Mouse (Mus musculus): ENCODE results near the gene 9130230L23Rik. TPM values are rescaled to one million over a fixed set of nuclear protein-coding genes. Genes with fewer than 3 reads are reported as not detected.

Gene 9130230L23Rik
- total RNA-seq (2021): under 1 TPM; 0.21 to 0.22 TPM
- long read RNA-seq, experiment 1: 0 reads
- long read RNA-seq, experiment 2: 0 reads

DNA sequence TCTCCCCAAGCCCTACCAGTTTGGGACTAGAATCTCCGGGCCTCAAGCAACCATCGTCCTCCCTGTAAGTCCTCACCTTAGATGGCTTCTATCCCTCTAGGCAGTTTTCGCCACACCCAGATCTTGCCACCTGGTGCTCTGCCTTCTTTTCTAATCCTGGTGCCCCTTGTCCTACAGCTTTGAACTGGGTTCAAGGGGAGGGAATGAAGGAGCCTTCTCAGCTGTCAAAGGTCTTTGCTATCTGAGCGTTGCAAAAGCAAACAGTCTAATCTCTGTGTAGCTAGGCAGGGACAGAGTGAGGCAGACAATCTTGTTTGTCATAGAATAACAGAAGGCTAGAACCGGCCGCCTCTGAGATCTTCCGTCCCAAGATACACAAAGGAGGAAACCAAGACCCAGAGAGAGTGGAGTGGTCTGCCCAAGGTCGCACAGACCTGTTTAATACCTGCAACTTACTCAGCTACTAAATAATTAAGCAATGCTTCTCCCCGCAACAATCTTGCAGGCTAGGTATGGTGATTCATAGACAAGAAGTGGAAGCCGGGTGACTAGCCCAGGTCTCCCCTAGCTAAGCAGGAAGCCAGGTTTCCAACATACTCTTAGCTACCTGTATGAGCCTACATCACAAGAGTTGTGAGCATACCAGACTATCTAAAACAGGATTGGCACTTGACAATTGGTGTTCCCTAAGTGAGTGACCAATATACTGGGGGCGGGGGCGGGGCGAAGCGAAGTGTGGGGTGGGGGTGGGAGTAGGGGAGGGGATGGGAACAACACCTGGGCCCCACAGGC is at the start of gene 9130230L23Rik:
Gene 9130230L23Rik, minus strand, starts transcription at position 152 of the 792 bp plus-strand sequence.
- no peak for DNase-seq

DNA sequence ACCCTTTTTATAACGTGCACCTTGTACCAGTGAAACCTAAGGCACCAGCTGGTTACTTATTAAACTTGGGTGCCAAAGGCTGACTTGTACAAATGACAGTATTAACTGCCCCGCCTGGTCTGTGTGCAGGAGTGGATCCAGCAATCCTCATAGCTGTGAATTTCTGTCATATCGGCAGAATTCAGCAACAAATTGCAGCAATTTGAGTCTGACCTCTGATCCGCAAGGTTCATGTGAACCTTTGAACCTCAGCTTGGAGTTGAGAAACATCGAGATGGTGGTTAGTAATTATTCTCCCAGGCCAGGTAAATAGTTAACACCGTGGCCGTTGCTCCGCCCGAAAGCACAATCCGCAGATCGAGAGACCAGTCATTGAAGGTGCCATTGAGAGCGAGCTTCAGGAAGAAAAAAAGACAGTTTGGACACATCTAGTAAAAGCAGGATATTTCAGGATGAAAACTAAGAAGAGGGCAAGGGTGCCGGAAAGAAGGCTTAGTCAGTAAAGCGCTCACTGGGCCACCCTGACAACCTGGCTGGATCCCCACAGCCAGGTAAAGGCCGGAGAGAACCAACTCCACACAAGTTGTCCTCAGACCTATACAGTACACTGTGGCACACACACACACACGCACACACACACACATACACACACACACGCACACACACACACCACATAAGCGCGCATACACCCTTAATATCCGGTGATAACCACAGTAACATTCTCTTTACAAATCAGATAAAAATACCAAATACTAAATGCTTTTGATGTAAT is 48.9 kb upstream of the 9130230L23Rik start:
- intact Hi-C loops (cut with DNase I; ENCODE audit: low total_unique reads): no loop called here
- DNase-seq: no peak

More for the DNA sequence above, at the start of gene 9130230L23Rik:
- intact Hi-C loops (cut with DNase I; ENCODE audit: low total_unique reads): no loop called here

DNA sequence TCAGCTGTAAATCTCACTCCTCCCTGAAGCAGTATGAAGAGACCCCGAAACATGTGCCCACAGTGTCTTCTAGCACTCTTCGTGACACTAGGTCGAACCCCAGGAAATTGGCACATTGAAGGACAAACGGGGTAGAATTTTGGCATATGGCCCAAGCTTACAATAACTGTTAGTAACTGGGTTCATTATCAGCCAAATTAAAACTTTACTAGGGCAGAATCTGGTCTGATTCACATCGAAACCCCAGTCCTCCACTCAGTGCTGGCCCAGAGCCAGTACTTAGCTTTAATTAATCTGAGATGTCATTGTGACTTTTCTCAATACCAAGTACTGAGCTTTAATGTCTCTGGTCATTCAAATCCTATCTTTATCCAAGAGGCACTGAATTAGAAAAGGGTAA is 46.8 kb upstream of the 9130230L23Rik start:
- no peak for DNase-seq
- intact Hi-C loops (cut with DNase I; ENCODE audit: low total_unique reads): no loop called here

DNA sequence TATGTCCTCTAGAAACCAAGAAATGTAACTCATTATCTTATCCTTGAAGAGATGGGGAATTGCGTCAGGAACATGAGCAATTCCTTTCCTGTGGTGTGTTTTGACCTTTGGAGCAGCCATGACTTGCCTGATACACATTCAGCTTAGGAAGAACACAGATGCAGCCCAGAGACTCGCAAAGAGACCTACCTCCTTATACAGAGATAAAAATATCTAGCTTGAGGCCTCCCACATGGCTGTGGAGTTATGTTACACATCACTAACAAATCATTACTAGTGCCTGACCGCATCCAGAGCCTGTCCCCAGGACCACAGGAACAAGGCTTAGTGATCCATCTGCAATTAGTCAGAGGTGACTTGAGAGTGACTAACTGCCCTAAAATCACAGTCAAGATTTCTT is 42.3 kb upstream of the 9130230L23Rik start:
- intact Hi-C loops (cut with DNase I; ENCODE audit: low total_unique reads): no loop called here

DNA sequence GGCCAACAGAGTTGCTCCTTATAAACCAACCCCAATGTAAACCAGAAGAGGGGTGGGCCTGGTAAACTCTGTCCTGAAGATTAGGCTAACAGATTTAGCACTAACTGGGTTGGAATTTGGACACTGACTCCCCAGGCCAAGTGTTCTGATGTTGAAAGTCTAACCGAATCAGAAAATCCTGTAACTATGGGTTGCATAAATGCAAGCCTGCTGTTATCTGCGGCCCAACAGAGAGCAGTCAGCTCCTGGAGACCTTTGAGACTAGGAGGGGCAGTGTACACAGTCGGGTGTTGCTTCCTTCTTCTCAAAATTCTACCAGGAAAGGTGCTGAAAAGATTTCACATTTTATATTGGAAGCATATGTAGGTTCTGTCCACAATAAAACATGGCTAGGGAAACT is 39.8 kb upstream of the 9130230L23Rik start:
- DNase-seq: no peak
- intact Hi-C loops (cut with DNase I; ENCODE audit: low total_unique reads): no loop called here

More for the DNA sequence above, 42.3 kb upstream of the 9130230L23Rik start:
- DNase-seq: no peak

DNA sequence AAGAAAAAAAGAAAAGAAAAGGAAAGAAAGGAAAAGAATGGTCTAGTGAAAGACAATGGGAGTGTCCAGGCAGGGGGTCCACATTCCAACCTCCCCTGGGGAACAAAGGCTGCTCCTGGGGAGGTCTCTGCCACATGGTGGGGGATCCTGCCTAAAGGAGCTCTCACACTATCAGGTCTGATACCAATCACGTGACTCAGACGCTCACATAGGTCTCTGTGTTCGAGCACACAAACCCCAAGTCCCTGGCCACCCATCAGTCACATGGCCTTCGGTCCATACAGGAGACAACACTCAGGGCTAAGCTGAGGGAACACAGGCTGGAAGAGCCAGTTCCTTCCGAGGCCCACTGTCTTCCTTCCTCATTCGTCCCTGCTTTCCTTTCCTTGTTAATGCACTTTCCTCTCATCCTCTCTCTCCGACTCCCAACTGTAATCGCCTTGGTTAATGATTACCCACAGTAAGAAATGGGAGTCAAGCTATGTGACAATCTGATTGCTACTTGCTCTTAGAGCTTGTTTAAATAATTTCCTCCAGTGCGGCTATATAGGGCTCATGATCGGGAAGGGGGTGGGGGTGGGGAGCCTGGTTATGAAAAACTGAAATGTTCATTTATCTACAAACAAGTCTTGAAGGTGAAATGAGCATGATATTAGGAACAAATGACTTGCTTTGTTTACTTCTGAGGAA is 38.7 kb upstream of the 9130230L23Rik start:
- intact Hi-C loops (cut with DNase I; ENCODE audit: low total_unique reads): no loop called here
- no peak for DNase-seq

DNA sequence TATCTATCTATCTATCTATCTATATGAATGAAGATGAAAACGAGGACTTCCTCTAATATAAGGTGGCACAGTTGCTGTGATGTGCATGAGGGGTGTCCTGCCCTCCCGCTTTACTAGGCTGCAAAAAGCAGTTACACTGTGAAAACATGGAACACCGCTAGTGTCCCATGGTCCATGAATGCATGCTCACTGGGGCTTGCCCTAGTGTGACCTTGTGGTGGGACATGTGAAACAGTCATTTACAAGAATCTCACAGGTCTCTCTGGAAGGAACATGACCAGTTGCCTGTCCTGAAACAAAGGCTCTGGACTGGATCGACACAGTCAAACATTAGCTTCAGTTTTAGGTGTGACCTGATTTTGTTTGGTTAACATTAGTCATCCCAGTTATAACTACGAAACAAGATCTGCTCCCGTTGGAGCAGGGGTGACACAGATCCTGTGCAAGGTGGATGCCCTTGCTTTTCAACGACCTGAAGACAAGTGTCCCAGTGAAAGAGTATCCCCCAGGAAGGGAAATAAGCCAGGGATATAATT is 36.7 kb upstream of the 9130230L23Rik start:
- intact Hi-C loops (cut with DNase I; ENCODE audit: low total_unique reads): no loop called here
- no peak for DNase-seq

DNA sequence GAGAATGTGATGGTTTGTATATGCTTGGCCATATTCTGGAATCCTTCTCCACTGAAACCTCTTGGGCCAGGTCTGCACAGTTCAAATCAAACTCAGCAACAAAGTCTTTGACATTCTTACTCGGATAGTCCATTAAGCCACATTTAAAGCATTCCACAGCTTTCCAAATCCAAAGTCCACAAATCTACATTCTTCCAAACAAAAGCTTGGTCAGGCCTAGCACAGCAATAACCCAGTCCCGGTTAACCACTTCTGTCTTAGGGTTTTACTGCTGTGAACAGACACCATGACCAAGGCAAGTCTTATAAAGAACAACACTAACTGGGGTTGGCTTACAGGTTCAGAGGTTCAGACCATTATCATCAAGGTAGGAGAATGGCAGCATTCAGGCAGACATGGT is 35.7 kb upstream of the 9130230L23Rik start:
- no peak for DNase-seq
- intact Hi-C loops (cut with DNase I; ENCODE audit: low total_unique reads): no loop called here

DNA sequence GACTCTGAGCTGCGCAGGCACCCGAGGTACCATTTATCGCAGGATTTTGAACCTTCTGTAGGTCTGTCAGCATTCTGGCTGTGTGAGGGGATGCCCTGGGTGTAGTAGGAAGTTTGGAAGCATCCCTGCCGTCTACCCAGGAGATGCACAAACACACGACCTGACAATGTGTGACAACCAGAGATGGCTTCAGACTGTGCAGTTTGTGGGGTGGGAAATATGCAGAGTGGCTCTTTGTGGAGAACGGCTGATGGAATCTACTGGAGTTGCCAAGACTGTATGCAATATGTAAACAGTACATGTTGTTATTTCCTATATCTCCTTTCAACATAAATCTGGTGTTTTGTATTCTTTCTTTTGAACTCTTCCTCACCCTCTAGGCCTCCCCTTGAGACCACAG is 33.0 kb upstream of the 9130230L23Rik start:
- intact Hi-C loops (cut with DNase I; ENCODE audit: low total_unique reads): no loop called here
- DNase-seq: no peak

DNA sequence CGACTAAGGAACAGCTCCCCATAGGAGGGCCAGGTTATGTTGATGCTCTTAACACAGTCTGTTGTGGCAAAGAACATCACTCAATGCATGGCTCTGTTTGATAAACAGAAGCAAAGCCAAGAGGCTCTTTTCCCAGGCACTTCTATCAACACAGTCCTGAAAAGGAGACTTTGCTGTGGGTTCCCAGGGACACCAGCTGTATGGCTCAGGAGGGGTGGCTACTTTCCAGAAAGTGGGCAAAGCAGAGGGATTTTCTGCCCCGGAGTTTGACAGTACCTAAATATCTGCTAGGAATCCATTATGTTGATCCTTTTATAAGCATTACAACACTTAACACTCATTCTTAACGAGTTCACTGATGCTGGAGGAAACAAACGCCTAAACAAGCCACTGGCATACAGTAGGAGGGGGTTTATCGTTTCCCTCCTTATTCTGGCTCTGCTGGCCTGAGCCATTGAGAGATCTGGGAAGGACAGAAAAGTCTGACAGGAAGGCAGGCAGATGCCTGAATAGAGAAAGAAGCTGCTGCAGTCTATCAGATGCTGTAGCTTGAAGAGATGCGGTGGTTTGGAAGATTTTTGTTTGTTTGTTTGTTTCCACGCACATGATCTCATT is 32.5 kb upstream of the 9130230L23Rik start:
- intact Hi-C loops (cut with DNase I; ENCODE audit: low total_unique reads): no loop called here
- no peak for DNase-seq

DNA sequence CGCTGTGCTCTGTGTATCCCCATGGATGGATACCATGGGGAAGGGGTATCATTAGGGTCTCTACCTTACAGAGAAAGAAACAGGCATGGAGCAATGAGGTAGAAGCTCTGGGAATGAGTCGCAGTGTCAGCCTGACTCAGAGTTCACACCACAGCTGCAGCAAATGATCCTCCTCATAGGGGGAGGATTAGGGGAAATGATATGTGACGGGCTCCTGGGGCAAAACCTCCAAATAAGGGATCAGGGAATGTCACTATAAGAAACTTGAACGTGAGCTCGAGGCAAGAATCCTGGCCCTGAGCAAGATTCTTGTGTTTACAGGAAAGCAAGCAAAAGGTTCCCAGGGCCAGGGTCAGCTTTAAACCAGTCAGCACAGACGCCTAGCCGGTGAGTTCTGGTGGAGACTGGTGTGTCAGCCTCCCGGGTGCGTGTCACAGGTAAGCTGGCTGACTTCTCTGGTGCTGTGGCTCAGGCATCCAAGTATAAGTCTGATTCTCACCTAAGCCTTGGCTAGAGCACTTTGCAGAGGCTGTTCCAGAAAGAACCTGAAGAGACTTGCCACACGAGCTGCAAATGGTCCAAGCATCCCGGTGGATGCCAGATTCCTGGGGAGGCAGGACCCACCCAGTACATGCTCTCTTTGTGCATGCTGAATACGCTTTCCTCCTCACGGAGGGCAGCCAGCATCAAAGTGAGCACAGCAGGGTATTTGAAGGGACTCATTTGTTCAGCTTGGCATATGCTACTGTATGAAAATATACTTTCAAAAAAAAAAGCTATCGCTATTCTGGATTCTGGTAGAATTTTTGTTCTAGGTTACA is 30.5 kb upstream of the 9130230L23Rik start:
- intact Hi-C loops (cut with DNase I; ENCODE audit: low total_unique reads): no loop called here
- DNase-seq: no peak

DNA sequence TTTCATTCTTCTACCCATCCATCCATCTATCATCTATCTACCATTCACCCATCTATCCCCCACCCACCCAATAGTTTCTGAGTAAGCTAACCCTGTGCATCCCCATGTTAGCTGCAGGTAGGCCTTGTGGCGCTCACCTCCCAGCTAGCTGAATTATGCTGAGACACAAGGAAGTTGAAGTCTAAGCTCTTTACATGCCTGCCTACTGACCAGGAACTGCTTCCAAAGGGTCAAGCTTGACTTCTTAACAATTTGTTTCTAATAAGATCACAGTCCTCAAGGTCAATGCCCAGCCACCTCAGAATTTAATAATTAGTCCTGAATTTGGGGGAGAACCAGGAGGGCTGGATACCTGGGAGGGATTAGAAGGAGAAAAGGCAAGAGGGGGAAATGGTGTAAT is 28.7 kb upstream of the 9130230L23Rik start:
- intact Hi-C loops (cut with DNase I; ENCODE audit: low total_unique reads): no loop called here
- DNase-seq: no peak

DNA sequence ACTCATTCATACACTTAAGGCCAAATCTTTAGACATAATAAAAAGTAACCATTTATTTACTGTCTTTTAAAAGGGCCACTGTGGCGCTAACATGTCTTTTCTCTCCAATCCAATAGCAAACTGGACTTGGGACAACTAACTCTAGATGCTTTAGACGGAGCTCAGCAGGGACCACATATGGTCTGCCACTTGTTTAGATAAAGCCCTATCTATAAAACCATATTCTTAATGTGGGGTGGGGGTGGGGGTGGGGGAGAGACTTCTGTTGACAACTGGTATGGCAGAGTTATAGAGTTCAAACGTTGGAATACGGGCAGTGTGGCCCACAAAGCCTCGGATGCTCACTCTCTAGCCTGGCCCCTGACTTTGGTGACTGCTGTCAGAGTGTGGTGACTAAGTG is 27.6 kb upstream of the 9130230L23Rik start:
- DNase-seq: no peak
- intact Hi-C loops (cut with DNase I; ENCODE audit: low total_unique reads): no loop called here

DNA sequence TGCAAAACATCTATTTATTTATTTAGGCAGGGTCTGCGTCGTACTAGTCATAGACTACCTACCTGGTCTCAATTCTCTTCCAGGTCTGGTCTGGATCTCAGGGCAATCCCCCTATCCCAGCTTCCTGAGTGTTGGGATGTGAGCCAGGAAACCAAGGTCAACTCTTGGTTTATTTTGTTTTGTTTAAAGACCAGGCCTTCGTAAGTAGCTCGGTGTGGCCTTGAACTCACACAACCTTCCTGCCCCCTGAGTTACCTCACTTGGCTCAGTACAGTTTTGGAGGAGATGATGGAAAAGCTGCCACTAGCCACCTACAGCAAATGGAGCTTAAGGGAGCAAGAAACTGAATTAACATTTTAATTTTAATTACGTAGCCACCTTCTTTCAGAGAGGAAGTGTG is 24.1 kb upstream of the 9130230L23Rik start:
- DNase-seq: no peak
- intact Hi-C loops (cut with DNase I; ENCODE audit: low total_unique reads): no loop called here

DNA sequence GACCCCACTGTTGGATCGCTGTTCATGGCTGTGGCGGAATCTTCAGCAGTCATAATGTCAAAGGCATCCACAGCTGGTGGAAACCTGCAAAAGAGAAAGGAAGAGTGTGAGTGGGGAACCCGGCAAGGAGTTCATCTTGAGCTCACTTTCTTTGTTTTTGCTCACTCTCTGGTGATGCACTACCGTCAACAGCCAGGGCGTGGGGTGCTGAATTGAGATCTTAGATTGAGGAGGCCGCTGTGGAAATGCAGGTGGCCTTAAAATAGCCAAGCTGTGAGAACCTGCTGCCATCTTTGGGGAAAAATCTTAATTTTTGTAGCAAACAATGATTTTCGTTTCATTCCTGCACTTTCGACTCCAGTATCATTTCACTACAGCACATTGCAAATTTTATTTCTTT is 23.1 kb upstream of the 9130230L23Rik start:
- no peak for DNase-seq
- intact Hi-C loops (cut with DNase I; ENCODE audit: low total_unique reads): no loop called here

DNA sequence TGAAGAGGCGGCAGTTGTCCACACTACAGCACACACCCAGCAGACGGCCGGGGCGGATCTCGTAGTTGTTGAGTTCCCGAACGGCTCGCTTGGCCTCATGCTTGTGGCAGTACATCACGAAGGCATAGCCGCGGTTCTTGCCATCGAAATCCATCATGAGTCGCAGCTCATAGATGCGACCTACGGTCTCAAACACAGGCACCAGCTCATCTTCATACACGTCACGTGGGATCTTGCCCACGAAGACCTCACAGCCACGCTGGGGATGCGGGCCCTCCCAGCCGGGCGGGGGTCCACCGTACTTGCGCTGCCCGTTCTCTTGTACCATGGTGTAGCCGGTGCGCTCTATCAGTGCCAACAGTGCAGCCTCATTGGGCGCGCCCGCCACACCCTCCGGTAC is 22.7 kb upstream of the 9130230L23Rik start:
- no peak for DNase-seq
- intact Hi-C loops (cut with DNase I; ENCODE audit: low total_unique reads): no loop called here

DNA sequence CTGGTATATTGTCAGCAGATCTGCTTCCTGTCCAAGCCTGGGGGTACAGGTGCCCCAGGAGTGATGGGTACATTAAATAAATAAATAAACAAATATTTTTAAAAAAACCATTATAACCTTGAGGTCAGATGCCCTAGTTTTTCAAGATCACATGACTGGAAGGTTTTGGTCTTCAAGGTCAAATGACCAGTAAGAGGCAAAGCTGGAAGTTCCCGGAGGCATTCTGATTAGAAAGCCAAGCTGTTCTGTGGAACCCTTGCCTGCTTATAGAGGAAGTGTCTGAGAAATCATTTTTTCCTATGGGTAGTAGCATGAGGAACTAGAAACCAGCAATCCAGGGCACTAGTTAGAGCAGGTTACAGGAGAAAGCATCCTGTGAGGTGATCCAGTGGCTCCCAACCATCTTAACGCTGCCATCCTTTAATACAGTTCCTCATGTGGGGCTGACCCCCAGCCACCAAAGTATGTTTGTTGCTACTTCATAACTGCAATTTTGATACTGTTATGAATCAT is 11.4 kb upstream of the 9130230L23Rik start:
- intact Hi-C loops (cut with DNase I; ENCODE audit: low total_unique reads): no loop called here
- DNase-seq: no peak

DNA sequence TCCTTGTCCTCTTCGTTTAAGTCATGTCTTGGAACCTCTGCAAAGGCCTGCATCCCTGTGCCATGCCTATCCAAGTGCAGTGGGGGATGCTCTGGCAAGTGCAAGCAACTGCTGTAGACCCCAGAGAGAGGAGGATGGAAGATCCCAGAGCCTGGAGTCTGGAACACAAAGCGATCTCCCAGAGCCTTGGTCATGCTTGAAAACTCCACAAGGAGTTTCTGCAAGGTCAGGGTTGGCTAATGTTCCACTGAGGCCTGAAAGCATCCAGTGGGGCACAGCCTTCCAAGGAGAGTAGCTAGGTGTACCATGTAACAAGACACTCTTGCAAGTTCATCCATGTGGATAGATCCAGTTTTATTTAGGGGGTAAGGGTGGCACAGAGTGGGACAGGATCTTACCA is 10.4 kb upstream of the 9130230L23Rik start:
- DNase-seq: no peak
- intact Hi-C loops (cut with DNase I; ENCODE audit: low total_unique reads): no loop called here

DNA sequence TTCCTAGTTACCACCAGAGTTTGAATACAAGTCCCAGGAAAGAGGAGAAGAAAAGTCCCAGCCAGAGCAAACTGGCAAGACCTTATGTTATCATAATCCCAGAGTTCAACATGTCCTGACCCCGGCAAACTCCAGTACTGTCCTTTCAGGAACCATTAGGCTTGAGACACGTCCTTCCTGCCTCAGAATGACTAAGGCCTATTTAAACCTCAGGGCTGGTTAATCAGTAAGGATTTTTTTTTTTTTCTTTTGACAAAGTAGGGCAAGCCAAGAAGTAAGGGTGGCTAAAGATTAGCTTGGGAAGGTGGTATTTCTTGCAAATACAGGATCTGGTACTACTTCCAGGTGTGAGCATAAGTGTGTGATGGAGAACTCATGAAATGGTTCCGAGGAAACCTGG is 9.9 kb upstream of the 9130230L23Rik start:
- intact Hi-C loops (cut with DNase I; ENCODE audit: low total_unique reads): no loop called here

More for the DNA sequence above, 9.9 kb upstream of the 9130230L23Rik start:
- DNase-seq: no peak

Measured in gastrocnemius, postnatal 14 days (tissue).